Mouse (Mus musculus) liver, embryonic 11.5 days (tissue): ENCODE measurements at regions not wholly inside any gene's neighbourhood (a gene's known extent, or its start where the extent isn't known, plus 50 kb on each side); places are given as distances from the start of the nearest gene placed in this dataset.
A peak's percentile ranks its signal among the peaks of the same experiment; 100 is the strongest.

Experiments used
- ATAC-seq: fragments of 200-750 bp; cut with Nextera tagmentation; replicated peaks from 2 replicates; pipeline ENCODE4 v1.8.0; 2017; ENCODE audit warnings: moderate number of reproducible peaks, mild to moderate bottlenecking, moderate TSS enrichment, moderate library complexity; ENCODE audit not compliant: low FRiP score
- DNase-seq: peaks from one replicate; pipeline ENCODE4 v3.0.0-alpha.2; 2017; ENCODE audit warnings: low spot score
- H3K27ac ChIP-seq: fragments of 300-500 bp; sonication (generic); 2 replicates; pipeline ENCODE4 v1.5.1; 2014; ENCODE audit warnings: mild to moderate bottlenecking, low read depth, low read length, control low read depth
- H3K27me3 ChIP-seq: fragments of 300-500 bp; sonication (generic); replicated peaks from 2 replicates; pipeline ENCODE4 v1.6.1; 2014; ENCODE audit warnings: low read length, mixed read lengths; ENCODE audit not compliant: control insufficient read depth, insufficient read depth
- H3K36me3 ChIP-seq: fragments of 300-500 bp; sonication (generic); 2 replicates; pipeline ENCODE4 v1.6.1; 2014; ENCODE audit warnings: mild to moderate bottlenecking, low read length, moderate library complexity, mixed read lengths; ENCODE audit not compliant: control insufficient read depth, insufficient read depth
- H3K4me1 ChIP-seq: fragments of 300-500 bp; sonication (generic); replicated peaks from 2 replicates; pipeline ENCODE4 v1.6.1; 2014; ENCODE audit warnings: low read length, mixed read lengths; ENCODE audit not compliant: control insufficient read depth, insufficient read depth
- H3K4me2 ChIP-seq: fragments of 300-500 bp; sonication (generic); 2 replicates; pipeline ENCODE4 v1.6.1; 2014; ENCODE audit warnings: mild to moderate bottlenecking, control low read depth, moderate library complexity
- H3K4me3 ChIP-seq: fragments of 300-500 bp; sonication (generic); 2 replicates; pipeline ENCODE4 v1.5.1; 2014; ENCODE audit warnings: low read depth, low read length, control low read depth
- H3K9ac ChIP-seq: fragments of 300-500 bp; sonication (generic); 2 replicates; pipeline ENCODE4 v1.6.1; 2014; ENCODE audit warnings: low read depth, low read length, control low read depth
- H3K9me3 ChIP-seq: fragments of 300-500 bp; sonication (generic); 2 replicates; pipeline ENCODE4 v1.6.1; 2016; ENCODE audit warnings: low read length, inconsistent platforms, mixed read lengths; ENCODE audit not compliant: control insufficient read depth
- WGBS: fragments of 180-500 bp; shearing (Covaris S2); extraction: QIAGEN DNeasy Blood & Tissue Kit; methylation state at CpG from one replicate; pipeline ENCODE4 v1.1.7; 2014; 5-methylcytosine and 5-hydroxymethylcytosine counted together

DNA sequence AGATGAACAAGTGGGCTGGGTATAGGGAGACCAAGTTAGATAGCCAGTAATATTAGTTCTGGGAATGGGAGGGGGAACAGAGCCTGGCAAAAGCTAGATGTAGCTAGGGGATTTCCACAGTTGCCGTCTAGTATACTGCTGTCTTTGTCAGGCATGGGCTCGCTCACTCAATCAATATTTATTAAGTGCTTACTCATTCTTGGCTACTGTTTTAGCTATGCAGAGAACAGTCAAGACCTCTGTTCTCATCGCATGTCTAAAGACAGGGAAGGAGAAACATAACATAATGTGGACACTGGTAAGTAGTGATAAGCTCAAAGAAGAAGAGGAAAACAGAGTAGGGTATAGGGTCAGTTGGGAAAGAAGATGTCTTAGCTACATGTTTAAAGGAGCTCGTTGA is 173.4 kb downstream of the Gm5426 start:
- H3K9ac ChIP-seq = no peak overlapping the region
- no peak for DNase-seq
- no peak overlapping the region for H3K27ac ChIP-seq
- peaks cover 2% of the 10 kb centered on the region for H3K4me1 ChIP-seq
- 68% methylated on average over 4 of the region's 4 CpGs for WGBS
- no peaks in the 10 kb centered on the region for H3K36me3 ChIP-seq
- H3K4me2 ChIP-seq = no peak overlapping the region
- H3K27me3 ChIP-seq = no peaks in the 10 kb centered on the region
- no peaks in the 10 kb centered on the region for H3K9me3 ChIP-seq
- ATAC-seq = no peak
- no peak overlapping the region for H3K4me3 ChIP-seq

DNA sequence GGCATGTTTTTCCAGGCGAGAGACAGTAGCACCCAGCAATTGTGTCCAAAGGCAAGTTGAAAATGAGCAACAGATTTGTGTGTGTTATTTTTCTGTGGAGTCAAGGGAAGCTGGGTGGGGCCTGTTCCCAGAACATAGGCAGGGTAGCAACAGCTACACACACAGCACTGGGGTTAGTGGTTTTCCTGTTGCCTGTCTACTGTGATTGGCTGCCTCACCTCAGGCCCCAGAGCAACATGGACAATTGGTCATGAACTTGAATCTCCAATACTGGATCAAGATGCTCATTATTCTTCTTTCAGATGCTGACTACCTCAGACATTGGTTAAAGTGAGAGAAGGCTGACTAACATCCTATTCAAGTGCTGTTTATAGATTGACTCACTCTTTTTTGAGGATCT is 188.9 kb downstream of the Gm5426 start:
- no peaks in the 10 kb centered on the region for H3K9me3 ChIP-seq
- no peak overlapping the region for H3K9ac ChIP-seq
- H3K27ac ChIP-seq = no peak overlapping the region
- H3K4me3 ChIP-seq = no peak overlapping the region
- WGBS = 80% methylated on average over 1 of the region's 1 CpGs
- ATAC-seq (no peak), DNase-seq (no peak)
- H3K27me3 ChIP-seq = no peaks in the 10 kb centered on the region
- no peaks in the 10 kb centered on the region for H3K36me3 ChIP-seq
- H3K4me1 ChIP-seq = no peaks in the 10 kb centered on the region
- H3K4me2 ChIP-seq = no peak overlapping the region

DNA sequence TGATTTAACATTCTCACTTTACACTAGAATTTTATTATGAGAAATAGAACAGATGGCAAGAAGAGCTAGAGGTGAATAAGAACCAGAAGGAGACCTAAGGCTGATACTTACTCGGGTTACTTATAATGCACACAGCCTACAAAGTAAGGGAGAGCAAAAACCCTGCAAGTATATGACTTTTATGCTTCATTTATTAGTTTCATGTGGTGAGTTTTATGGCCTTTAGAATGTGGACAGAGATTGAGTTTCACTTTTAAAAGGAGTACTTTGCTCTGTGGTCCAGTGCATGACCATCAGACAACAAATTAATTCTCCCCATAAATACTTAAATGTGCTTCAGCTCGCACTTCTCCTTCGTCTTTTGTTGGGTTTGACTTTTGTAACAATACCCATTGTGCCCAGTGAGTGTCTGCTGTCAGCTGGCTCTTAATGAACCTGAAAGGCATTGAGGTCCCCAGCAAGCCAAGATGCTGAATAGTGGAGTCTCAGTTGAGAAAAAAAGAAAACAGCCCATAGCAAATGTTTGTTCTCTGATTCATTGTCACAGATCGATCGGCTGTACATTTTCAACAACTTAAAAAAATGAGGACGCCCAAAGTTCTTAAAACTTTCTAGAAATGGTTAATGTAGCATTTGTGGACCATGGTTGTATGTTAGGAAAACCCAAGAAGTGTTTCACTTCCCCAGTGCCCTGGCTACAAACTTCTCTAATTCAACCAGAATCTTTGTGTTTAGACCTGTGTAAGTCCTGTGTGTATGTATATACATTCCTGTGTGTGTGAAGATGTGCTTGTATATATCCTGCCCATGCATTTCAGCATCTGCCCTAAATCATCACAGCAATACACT is 194.5 kb downstream of the Gm5426 start:
- no peak overlapping the region for H3K4me2 ChIP-seq
- no peak overlapping the region for H3K27ac ChIP-seq
- ATAC-seq (no peak), DNase-seq (no peak)
- H3K4me3 ChIP-seq = no peak overlapping the region
- H3K9ac ChIP-seq = no peak overlapping the region
- H3K9me3 ChIP-seq = no peaks in the 10 kb centered on the region
- H3K4me1 ChIP-seq = no peaks in the 10 kb centered on the region
- no peaks in the 10 kb centered on the region for H3K36me3 ChIP-seq
- H3K27me3 ChIP-seq = no peaks in the 10 kb centered on the region
- WGBS = 82% methylated on average over 6 of the region's 6 CpGs

DNA sequence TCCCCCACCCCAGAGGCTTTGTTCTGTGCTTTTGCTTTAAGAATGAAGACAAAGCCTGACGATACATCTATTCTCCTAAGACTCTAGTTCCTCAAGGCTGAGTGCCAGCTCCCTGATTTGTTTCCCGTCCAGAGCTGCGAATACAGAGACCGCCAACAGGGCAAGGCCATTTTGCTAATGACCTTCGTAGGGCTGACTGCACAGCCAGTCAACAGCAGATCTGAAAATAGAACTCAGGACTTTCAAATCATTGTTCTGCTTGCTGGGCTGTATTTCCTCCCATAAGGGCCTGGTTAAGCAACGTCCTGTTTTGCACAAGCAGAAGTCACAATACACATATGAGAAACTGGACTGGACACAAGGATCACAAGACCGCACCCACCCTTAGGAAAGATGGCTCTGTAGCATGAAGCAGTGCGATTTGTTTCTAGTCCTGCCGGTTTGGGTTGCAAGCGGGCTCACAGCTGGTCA is 196.4 kb downstream of the Gm5426 start:
- Histone ChIP-seq H3K4me1 (no peaks in the 10 kb centered on the region), H3K27ac (no peak overlapping the region; the same call in 1 of the 2 replicates)
- 69% methylated on average over 10 of the region's 10 CpGs for WGBS

DNA sequence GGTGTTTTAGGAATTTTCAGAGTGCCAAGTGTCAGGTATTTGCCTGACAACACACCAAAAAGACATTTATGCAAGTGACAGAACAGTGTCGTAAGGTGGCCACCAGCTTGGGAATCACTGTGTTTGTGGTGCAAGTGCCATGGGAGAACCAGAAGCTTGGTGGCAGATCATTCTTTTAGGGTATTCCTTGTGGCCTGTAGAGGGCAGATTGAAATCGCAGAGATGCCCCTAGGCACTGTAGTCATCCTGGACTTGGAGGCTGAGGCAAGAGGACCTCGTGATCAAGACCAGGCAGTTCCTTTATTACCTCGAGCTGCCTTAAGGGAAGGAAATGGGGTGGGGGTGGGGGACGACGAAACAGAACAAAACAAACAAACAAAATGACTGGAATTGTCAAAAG is 196.8 kb downstream of the Gm5426 start:
- ATAC-seq (no peak; the same call in 1 of the 2 replicates), DNase-seq (no peak)
- H3K4me3 ChIP-seq = no peak overlapping the region
- H3K27me3 ChIP-seq = no peaks in the 10 kb centered on the region
- H3K27ac ChIP-seq = no peak overlapping the region; the same call in 1 of the 2 replicates
- H3K36me3 ChIP-seq = no peaks in the 10 kb centered on the region
- H3K9me3 ChIP-seq = no peaks in the 10 kb centered on the region
- H3K4me1 ChIP-seq = no peaks in the 10 kb centered on the region
- H3K4me2 ChIP-seq = no peak overlapping the region
- WGBS = 52% methylated on average over 6 of the region's 6 CpGs
- H3K9ac ChIP-seq = no peak overlapping the region

More for the DNA sequence above, 196.4 kb downstream of the Gm5426 start:
- Histone ChIP-seq H3K9ac (no peak overlapping the region), H3K27me3 (no peaks in the 10 kb centered on the region), H3K36me3 (no peaks in the 10 kb centered on the region), H3K4me2 (no peak overlapping the region), H3K9me3 (no peaks in the 10 kb centered on the region), H3K4me3 (no peak overlapping the region)
- DNase-seq = no peak
- 0 out of 2 replicates have a peak, but pooled peaks have one; percentile 12 for ATAC-seq

DNA sequence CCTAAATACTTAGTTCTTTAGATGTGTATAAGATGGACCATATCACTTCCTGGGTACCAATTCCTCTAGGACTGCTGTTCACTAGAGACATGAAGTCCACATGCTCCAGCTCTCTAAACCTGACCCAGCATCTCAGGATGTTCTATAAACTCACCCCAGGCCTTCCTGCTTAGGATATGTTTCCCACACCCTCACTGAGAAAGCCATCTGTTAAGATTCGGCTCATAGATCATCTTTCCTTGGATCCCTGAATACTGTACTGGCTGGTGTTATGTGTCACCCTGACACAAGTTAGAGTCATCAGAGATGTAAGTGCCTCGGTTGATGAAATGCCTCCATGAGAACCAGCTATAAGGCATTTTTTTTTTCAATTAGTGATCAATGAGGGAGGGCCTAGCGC is 199.9 kb downstream of the Gm5426 start:
- Histone ChIP-seq H3K4me2 (no peak overlapping the region), H3K36me3 (no peaks in the 10 kb centered on the region), H3K9me3 (no peaks in the 10 kb centered on the region), H3K9ac (no peak overlapping the region), H3K4me1 (no peaks in the 10 kb centered on the region), H3K27ac (no peak overlapping the region), H3K4me3 (no peak overlapping the region), H3K27me3 (no peaks in the 10 kb centered on the region)
- 83% methylated on average over 3 of the region's 3 CpGs for WGBS
- ATAC-seq (no peak), DNase-seq (no peak)

DNA sequence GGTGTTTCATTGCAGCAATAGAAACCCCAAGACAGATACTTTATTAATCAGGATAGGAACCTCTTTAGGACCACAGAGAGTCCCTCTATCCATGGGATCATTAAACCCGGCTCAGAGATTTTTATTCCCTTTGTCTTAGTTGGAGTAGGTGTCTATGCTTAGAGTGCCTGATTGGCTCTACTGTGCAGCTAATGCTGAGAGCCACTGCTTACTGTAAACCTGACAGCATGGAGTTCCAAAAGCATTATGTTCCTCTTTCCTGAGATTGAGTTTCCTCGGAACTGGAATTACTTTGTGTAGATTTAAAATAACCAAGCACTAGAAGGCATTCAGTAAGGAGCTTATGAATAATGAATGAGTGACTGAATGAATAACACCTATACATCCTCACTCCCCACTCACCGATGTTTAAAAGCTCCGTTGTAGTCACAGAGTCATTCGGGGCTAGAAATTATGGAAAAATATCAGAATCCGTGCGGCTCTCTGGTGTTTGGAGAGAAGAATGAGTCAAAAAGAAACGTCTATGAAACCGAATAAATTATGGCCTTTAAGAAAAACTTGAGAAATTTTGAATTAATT is 200.8 kb downstream of the Gm5426 start:
- no peaks in the 10 kb centered on the region for H3K9me3 ChIP-seq
- H3K27me3 ChIP-seq = no peaks in the 10 kb centered on the region
- 86% methylated on average over 9 of the region's 9 CpGs for WGBS
- ATAC-seq = no peak
- no peak overlapping the region for H3K27ac ChIP-seq
- H3K9ac ChIP-seq = no peak overlapping the region
- no peak for DNase-seq
- H3K4me3 ChIP-seq = no peak overlapping the region
- no peak overlapping the region for H3K4me2 ChIP-seq
- H3K4me1 ChIP-seq = no peaks in the 10 kb centered on the region
- H3K36me3 ChIP-seq = no peaks in the 10 kb centered on the region

DNA sequence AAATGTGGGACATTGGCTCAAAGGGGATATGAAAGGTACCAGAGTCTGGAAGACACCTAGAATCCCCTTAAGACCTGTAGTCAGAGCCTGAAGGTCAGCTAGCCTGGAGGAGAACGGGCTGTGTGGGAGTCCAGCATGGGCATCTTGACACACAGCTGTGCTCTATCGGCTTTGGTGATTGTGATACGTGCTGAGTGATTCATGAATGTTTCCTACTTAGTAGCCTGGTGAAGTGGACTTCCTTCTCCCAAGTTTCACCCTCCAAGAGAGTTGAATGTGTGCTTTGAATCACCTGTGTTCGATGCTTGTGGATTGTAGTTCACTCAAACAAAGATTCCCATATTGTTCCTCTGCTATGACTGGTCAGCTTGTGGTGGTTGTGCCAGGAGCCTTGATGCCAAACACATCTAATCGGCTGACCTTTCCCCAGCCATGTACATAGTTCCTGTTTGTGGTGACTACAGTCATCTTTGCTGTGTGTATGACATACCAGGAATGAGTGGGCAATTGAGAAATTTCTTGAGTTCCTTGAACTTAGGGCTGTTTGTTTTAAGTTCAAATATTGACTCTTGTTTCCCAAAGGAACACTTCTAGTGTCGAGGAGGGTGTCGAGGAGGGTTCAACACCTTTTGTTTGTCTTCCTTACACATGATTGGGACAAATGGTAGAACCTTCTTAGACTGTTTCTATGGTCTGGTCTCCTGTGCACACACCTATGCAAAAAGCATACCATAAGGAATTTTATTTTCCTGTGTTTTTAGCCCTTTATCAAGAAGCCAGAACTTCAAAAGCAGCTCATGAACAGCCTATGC is 201.6 kb downstream of the Gm5426 start:
- Histone ChIP-seq H3K27me3 (no peaks in the 10 kb centered on the region), H3K9me3 (no peaks in the 10 kb centered on the region), H3K9ac (no peak overlapping the region), H3K4me2 (no peak overlapping the region), H3K4me3 (no peak overlapping the region), H3K36me3 (no peaks in the 10 kb centered on the region), H3K4me1 (no peaks in the 10 kb centered on the region), H3K27ac (no peak overlapping the region)
- ATAC-seq (no peak), DNase-seq (no peak)
- WGBS = 64% methylated on average over 7 of the region's 7 CpGs
